Mouse (Mus musculus) gonadal fat pad, adult 2 months (tissue): ENCODE data around the gene Rab11fip3. TPM values are rescaled to one million over a fixed set of nuclear protein-coding genes. Genes with fewer than 3 reads are reported as not detected.

Source experiments
- DNase-seq: peaks from one replicate; pipeline ENCODE4 v3.0.0-alpha.2; 2012; ENCODE audit warnings: low read depth
- polyA plus RNA-seq: library from polyadenylated mRNA; depleted of rRNA; stranded (reverse); fragments of >200 nt; gene quantifications from 2 replicates; pipeline ENCODE4 v1.2.3, GENCODE M21; 2012

Gene Rab11fip3
- polyA plus RNA-seq, 1 experiment, result 29.9 TPM

DNA sequence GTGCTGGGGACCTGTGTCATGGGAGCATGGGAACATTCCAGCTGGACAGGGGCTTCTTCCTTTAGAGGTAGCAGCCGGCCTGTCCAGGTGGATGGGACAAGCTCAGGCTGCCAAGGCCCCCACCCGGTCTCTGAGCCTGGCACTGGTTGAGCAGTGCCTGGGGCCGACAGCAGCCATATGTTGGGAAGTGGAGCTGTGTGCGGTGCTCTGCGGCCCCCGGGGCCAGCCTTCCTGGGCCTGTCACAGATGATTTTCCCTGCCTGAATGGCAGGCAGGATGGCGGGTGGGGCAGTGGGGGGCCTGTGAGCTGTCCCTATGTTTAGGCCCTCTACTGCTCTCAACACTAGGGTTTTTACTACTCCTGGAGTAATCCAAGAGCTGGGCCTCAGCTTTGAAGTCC, 113.2 kb downstream of the Rab11fip3 start:
- DNase-seq, result no peak

- DNase-seq, result no peak
Observed at GRCm38 (mm10) chr17:25955736-25956135, 113.6 kb downstream of the Rab11fip3 start.

- DNase-seq, result no peak
Observed at GRCm38 (mm10) chr17:25954671-25955070, 114.7 kb downstream of the Rab11fip3 start.

GRCm38 (mm10) chr17:25953161-25953560, 116.2 kb downstream of the Rab11fip3 start:
- no peak for DNase-seq

- DNase-seq, result no peak
Observed at GRCm38 (mm10) chr17:25951803-25952623, 117.3 kb downstream of the Rab11fip3 start, which contains the start of gene A930017K11Rik. Gene A930017K11Rik, minus strand, starts transcription at chr17:25952565.

DNA sequence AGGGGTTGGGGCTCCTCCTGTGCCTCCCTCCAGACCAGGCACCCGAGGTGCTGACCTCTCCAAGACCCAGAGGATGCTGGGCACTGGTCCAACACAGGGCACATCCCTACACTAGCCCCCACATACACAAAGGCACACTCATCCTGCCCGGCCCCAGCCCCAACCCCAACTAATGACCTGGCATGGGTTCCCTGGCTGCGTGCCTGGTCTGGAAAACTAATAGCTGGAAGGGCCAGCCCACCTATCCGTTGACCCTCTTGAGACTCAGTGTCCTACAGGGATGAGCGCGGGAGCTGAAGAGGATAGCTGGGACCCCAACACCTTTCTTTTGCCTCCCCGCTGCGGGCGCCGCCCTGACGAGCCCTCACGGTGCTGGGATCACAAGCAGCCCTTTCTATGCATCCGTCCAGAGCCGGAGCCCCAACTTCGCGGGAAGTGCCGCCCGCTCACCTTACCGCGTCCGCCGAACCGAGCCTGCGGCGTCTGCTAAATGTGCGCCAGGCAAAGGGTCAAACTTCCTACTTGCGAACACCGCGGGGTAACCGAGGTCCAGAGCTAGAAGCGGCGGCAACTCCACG, 118.0 kb downstream of the Rab11fip3 start:
- DNase-seq, result no peak

- DNase-seq, result no peak
Observed at GRCm38 (mm10) chr17:25950706-25951105, 118.6 kb downstream of the Rab11fip3 start.

- DNase-seq, result no peak
Observed at GRCm38 (mm10) chr17:25949981-25950380, 119.4 kb downstream of the Rab11fip3 start.

DNA sequence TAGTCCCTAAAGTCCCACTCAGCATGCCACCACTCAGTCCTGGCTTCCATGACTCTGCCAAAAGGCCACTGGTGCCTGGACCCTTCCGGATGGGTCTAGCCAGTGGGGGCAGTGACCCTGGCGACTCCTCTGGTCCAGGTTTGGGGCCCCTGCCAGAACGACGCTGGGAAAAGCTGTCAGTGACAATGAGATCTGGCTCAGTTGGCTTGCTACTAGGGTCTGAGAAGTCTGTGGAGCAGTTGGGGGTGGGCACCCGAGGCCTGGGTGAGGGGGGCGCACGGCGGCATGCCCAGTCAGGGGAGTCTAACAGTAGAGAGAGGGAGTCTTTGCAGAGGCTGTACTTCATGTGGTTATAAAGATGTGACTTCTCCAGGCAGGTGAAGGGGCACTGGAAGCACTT, 121.3 kb downstream of the Rab11fip3 start:
- DNase-seq, result no peak

DNA sequence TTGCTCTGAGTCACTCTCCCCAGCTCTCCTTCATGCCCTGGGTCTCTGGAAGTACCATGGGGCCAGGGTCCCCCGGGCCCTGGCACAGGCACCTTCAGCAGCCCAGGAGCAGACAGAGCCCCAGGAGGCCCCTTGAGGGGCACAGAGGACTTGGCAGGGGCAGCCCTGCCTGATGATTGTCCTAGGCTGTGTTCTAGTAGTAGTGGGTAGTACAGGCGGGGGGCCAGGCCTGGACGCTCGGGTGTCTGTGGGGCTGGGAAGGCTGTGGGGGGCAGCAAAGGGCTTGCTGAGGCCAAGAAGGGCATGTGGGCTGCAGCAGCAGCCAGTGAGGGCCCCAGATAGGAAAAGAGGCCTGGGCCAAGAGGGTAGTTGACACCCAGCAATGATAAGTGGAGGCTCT, 121.8 kb downstream of the Rab11fip3 start:
- DNase-seq, result no peak

DNA sequence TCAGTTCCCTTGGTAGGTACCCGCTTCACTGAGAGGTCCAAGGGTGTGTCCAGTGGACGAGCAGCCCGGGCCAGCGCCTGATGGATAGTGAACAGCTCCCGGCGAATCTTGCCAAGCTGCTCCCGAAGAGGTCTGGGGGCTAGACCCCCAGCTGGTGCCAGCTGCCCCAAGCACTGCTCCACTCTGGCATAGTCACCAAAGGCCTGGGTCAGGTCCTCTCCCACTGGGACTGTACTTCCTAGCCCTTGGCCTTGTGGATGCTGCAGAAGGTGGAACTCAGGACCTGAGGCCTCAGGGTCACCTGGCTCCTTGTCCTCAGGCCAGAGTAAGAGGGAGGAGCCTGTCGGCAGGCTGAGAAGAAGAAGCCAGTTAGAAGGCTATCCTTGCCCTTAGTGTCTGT, 122.5 kb downstream of the Rab11fip3 start:
- DNase-seq, result no peak

DNA sequence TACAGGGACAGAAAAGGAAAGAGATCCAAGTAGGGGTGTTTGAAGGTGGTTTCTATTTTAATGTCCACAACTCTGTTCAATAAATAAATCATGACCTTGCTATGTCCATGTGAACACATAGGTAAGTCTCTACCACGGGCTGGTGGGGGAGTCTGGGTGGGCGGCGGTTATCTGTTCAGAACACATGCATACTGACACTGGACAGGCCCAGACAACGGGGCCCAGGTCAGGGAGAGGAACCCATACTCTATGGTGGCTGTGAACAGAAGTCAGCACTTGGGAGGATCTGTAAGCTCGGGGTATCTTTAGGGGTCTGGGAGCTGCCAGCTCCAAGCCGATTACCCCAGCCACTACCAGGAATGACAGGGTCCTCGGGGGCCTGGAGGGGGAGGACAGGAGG, 123.0 kb downstream of the Rab11fip3 start:
- no peak for DNase-seq

DNA sequence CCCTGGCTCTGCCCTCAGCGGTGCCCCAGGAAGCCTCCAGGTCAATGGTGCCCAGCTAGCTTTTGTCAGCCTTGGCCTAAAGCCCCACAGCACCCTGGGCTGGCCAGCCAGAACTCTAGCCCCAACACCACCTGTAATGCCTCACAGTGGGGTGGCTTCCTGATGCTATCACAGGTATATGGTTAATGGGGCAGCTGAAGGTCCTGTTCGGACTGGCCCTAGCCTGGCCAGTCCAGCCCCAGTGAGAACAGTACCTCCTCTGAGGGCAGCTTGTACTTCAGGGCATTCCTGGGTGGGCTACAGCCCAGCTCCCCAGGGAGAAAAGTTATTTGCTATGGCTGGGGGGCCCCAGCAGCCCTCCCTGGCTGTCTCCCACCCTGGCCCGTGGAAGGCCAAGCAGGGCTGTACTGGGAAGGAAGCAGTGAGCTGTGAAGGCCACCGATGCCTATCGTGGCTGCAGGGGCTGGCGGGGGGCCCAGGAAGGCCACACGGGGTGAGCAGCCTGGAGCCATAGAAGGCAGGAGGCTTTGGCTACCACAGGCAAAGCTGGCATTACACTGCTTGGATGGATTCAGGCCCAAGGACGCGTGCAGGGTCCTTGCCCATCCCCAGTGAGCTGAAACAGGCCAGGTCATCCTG, 123.7 kb downstream of the Rab11fip3 start:
- no peak for DNase-seq

DNA sequence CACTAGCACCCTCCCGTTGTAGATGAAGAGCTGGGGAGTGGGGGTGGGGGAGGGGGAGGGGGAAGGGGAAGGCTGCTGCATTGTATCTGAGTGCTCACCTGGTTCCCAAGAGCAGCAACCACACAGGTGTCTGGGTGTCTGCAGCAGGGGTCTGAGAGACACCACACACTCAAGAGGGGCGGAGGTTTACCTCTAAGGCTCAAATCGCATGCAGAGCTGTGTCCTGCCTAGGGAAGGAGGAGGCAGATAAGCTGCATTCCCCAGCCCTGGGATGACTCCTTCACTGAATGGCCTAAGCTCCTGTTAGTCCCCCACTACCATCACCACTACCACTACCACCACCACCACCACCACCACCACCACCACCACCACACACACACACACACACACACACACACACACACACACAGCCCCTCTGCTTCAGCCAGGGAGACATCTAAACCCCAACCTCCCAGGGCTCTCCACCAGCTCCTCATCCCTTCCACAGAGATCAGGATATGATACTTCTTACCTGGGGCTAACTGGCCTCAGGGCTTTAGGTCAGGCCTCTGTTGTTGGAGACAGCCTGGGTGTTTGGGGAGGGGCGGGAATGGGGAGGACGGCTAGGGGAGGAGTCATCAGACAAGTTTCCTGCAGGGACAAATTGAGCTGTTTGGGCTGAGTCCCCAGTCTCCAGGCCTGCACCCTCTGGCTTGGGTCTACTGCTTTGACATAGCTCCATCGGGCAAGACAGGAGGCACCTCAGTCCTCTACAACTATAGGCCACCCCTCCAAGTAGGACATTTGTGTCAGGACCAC, 124.8 kb downstream of the Rab11fip3 start, which contains the start of the genes Pigq and Nhlrc4:
TSS of gene Pigq (minus strand) at position 571 of the 798 bp plus-strand sequence.
TSS of gene Nhlrc4 (minus strand) at position 596 of the 798 bp plus-strand sequence.
- no peak for DNase-seq

DNA sequence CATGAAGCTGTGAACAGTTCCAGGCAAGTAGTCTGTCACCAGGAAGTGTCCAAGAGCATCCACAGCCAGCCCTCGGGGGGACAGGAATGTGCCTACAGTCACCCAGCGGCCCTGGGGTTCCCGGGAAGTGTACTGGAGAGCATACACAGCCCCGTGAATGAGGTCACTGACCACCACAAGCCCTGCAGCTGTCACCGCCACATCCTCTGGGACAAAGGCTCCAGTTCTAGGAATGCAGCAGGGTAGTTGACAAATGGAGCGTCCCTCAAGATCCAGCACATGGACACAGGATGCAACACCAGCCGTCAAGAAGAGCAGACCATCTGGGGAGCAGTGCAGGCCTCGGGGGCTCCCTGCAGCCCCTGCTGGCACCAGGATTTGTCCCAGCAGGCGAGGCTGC, 125.6 kb downstream of the Rab11fip3 start:
- no peak for DNase-seq

DNA sequence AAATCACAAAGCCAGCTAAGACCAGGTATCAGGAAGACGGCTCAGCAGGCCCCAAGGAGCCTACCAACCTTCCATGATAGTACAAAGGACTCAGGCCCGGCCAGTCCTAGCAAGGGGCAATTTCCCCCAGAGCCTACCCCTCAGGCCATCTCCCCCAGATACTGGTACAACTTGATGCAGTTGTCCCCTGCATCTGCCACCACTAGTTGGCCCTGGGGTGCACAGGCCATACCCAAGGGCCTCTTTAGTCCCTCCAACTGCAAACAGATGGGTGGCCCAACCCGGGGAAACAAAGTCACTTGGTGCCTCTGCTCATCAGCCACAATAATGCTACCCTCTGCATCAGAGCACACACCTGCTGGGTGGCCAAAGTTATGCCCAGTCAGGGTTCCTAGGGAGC, 126.1 kb downstream of the Rab11fip3 start:
- DNase-seq, result no peak

- no peak for DNase-seq
Observed at GRCm38 (mm10) chr17:25942597-25943151, 126.7 kb downstream of the Rab11fip3 start.

- DNase-seq, result no peak
Observed at GRCm38 (mm10) chr17:25941511-25942241, 127.7 kb downstream of the Rab11fip3 start.
